Mouse (Mus musculus) G1E (cell line): Measurements from ENCODE around the gene Eng. TPM values are rescaled to one million over a fixed set of nuclear protein-coding genes. Genes with fewer than 3 reads are reported as not detected.

Experiments
- ATAC-seq: 2 replicates; pipeline ENCODE4 v1.8.0; 2016; ENCODE audit warnings: mild to moderate bottlenecking; ENCODE audit not compliant: insufficient number of reproducible peaks, poor library complexity, low FRiP score, severe bottlenecking; ENCODE audit errors: extremely low read depth
- DNase-seq: peaks from one replicate; pipeline ENCODE4 v3.0.0; 2012; ENCODE audit warnings: low spot score
- H3K27me3 ChIP-seq: 2 replicates; pipeline ENCODE4 v1.6.1; 2012; ENCODE audit warnings: mild to moderate bottlenecking, low read length, inconsistent platforms; ENCODE audit not compliant: insufficient read depth
- H3K36me3 ChIP-seq: replicated peaks from 2 replicates; pipeline ENCODE3; 2012; ENCODE audit warnings: mild to moderate bottlenecking, inconsistent platforms
- H3K4me1 ChIP-seq: 2 replicates; pipeline ENCODE4 v1.6.1; 2012; ENCODE audit warnings: low read depth, low read length, inconsistent platforms, mixed read lengths; ENCODE audit not compliant: insufficient read depth
- H3K4me3 ChIP-seq: 2 replicates; pipeline ENCODE4 v1.5.1; 2012; ENCODE audit warnings: low read depth, mild to moderate bottlenecking, inconsistent platforms, low read length, moderate library complexity, mixed read lengths
- H3K9me3 ChIP-seq: replicated peaks from 2 replicates; pipeline ENCODE4 v1.6.1; 2012; ENCODE audit warnings: inconsistent platforms
- CTCF ChIP-seq: IDR thresholded peaks from 2 replicates; pipeline ENCODE4 v1.5.1; 2012; ENCODE audit warnings: low read depth, low read length, inconsistent platforms, mixed read lengths
- GATA1 ChIP-seq: IDR thresholded peaks from 2 replicates; pipeline ENCODE4 v1.6.1; 2012; ENCODE audit warnings: borderline replicate concordance, low read length, inconsistent platforms, mixed read lengths
- GATA2 ChIP-seq: IDR thresholded peaks from 2 replicates; pipeline ENCODE4 v1.6.1; 2012; ENCODE audit warnings: low read depth, low read length, inconsistent platforms, borderline replicate concordance
- POLR2AphosphoS5 ChIP-seq: IDR thresholded peaks from 2 replicates; pipeline ENCODE4 v1.6.1; 2012; ENCODE audit warnings: low read depth, low read length, inconsistent platforms; ENCODE audit not compliant: insufficient replicate concordance
- TAL1 ChIP-seq: conservative IDR thresholded peaks from 2 replicates; pipeline ENCODE4 v1.6.1; 2012; ENCODE audit warnings: low read depth, low read length, inconsistent platforms, mixed read lengths
- polyA plus RNA-seq: library from polyadenylated mRNA; stranded (reverse); fragments of >175 nt; gene quantifications from 2 replicates; pipeline ENCODE4 v1.2.3, GENCODE M21; 2012
- total RNA-seq, 2 experiments: library from RNA; stranded (forward) in 1 of 2; stranded (reverse) in 1 of 2; fragments of 200-1000 nt in 1 of 2; fragments of >200 nt in 1 of 2; fragmentation: Nextera tagmentation in 1 of 2; gene quantifications; 2 replicates each; pipeline ENCODE4 v1.2.3; 2014 to 2017

Gene Eng
- total and polyA plus RNA-seq, 3 experiments, result 0.93 to 6.3 (median 4.4) TPM

DNA sequence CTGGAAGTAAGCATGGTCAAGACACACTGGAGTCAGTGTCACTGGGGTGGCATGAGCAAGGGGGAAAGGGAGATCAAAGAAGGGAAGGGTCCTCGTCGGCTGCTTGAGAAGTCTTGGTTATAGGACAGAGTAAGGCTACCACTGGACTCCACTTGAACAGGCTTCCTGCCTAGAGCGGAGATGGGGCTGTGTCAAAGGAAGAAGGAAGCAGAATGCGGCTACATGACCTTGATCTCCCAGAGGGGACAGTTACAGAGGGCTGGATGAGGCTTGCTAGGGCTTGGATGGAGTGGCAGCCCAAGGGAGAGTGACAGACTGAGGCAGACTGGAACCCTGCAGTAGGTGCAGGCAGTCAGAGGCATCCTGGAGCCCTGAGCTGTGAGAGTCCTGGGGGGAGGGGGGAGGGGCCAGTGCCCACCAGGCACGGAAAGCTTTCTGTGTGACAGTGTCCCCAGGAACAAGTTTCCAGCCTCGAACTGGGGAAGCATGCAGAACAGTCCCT is 5.8 kb upstream of the Eng start:
- H3K9me3 ChIP-seq, result no peaks in the 10 kb centered on the region
- no peak for DNase-seq

DNA sequence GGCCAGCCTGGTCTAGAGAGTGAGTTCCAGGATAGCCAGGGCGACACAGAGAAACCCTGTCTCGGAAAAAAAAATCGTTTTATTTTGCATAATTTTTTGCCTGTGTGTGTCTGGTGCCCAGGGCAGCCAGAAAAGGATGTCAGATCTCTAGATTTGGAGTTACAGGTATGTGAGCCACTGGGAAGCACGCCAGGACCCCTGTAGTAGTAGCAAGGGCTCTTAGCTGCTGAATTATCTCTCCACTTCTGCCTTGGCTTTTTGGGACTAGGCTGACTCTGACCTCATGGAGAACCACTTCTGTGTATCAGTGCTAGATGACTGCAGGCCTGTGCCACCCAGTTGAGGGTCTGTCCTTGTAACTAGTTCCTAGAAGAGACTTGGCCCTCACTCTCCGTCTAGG is 4.6 kb upstream of the Eng start:
- Histone ChIP-seq H3K36me3 (no peaks in the 10 kb centered on the region), H3K4me3 (no peak overlapping the region), H3K9me3 (no peaks in the 10 kb centered on the region), H3K27me3 (no peaks in the 10 kb centered on the region; the same call in 1 of the 2 replicates), H3K4me1 (peaks cover 60% of the 10 kb centered on the region)
- ATAC-seq (no peak), DNase-seq (no peak)
- TF ChIP-seq GATA1 (no peak), GATA2 (no peak), POLR2AphosphoS5 (no peak), TAL1 (no peak), CTCF (no peak)

More for the DNA sequence above, 5.8 kb upstream of the Eng start:
- no peak overlapping the region for H3K4me3 ChIP-seq
- ATAC-seq, result no peak
- no peaks in the 10 kb centered on the region for H3K36me3 ChIP-seq
- TF ChIP-seq GATA2 (no peak), CTCF (no peak), TAL1 (no peak), POLR2AphosphoS5 (no peak), GATA1 (no peak)
- H3K27me3 ChIP-seq, result peaks cover 3% of the 10 kb centered on the region; the same call in 1 of the 2 replicates
- peaks cover 53% of the 10 kb centered on the region for H3K4me1 ChIP-seq

DNA sequence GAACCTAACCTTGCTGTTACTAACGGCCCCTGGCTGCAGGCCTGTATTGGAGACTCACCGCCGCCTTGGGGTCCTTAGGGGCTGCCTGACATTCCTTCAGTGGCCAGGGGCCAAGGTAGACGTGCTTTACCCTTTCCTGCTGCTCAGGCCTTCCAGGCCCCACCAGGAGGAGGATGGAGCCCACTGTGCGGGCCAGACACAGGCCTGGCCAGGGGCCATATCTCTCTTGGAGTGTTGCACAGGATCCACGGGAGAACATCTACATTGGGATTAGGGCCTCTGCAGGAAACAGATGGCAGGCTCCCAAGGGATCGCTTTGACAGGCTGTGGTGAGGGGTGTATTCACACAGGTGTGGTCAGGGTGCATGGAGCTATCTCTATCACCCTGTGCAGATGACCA is 3.6 kb upstream of the Eng start:
- TF ChIP-seq GATA2 (no peak), GATA1 (no peak), POLR2AphosphoS5 (no peak), TAL1 (no peak), CTCF (no peak)
- Histone ChIP-seq H3K36me3 (no peaks in the 10 kb centered on the region), H3K4me3 (no peak overlapping the region), H3K4me1 (peaks cover 58% of the 10 kb centered on the region), H3K9me3 (no peaks in the 10 kb centered on the region), H3K27me3 (no peaks in the 10 kb centered on the region; the same call in 1 of the 2 replicates)
- ATAC-seq (no peak), DNase-seq (no peak)

DNA sequence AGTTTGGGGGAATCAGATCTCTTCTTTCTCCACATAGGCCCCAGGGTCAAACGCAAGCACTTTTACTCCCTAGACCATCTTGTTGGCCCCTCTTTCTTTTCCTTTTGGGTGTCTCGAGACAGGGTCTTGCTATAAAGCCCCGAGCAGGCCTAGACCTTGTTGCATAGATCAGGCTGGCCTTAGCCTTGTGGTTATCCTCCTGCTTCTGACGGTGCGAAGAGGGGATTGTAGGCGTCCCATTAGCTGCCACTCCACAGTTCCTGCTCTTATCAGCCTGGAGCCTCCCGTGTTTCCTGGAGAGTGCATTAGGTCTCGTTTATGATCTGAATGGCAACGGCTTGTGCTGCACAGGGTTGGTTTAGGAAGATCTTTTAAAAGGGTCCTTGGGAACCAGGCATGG is 2.3 kb upstream of the Eng start:
- Histone ChIP-seq H3K4me3 (no peak overlapping the region), H3K36me3 (peaks cover 2% of the 10 kb centered on the region), H3K4me1 (peaks cover 51% of the 10 kb centered on the region), H3K9me3 (no peaks in the 10 kb centered on the region), H3K27me3 (no peaks in the 10 kb centered on the region; the same call in 1 of the 2 replicates)
- TF ChIP-seq CTCF, result no peak
- ATAC-seq (no peak), DNase-seq (no peak)

DNA sequence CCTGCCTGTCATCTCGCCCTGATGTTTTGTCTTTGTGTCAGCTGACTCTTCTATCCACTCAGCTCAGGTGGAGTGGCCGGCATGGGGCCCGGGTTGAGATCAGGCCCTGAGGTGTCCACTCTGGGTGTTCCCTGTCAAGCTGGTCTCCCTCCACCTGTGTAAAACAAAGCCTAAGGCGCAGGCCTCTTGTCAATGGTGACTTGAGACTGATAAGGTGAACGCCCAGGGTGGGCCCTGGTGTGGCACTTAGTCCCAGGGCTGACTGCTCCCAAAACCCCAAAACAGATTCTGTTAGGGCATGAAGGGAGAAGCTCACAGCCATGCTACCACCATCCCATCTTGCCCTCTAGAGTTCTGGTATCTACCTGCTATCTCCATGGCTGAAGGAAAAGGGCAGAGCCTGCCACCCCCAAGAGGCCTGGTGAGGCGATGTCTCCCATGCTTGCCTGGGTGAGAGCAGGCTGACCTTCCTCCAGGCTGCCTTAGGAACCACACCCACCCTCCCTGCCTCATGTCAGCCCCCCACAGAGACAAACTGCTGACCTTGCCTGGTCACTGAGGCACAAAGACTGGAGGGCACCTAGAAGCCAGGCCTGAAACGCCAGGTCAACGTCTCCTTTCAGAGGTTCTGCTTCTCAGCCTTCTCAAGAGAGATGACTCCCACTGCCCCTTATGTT is 1.5 kb upstream of the Eng start:
- no peak for DNase-seq
- H3K4me3 ChIP-seq, result peak overlapping the region; percentile 14; the same call in 1 of the 2 replicates

DNA sequence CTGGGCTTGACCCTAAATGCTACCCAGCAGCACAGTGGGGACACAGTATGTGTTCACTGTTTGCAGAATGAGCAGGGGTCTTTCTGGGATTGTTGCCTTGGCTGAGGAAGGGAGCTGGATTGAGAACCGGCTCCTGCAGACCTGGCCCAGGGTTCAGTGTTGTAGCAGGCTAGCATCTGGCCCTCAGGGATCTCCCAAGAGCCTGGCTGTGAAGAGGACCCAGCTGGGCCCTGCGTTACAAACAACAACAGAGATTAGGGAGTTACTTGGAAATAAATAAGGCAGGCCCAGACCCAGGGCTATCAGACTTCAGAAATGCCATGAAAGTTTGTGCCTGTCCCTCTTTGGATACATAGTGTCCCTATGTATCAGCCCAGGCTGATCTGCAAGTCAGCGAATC is 748 bp upstream of the Eng start:
- H3K4me3 ChIP-seq, result no peak overlapping the region
- TF ChIP-seq POLR2AphosphoS5 (no peak), GATA2 (no peak), CTCF (no peak), TAL1 (no peak), GATA1 (no peak)
- no peaks in the 10 kb centered on the region; the same call in 1 of the 2 replicates for H3K27me3 ChIP-seq
- no peaks in the 10 kb centered on the region for H3K9me3 ChIP-seq
- DNase-seq, result no peak
- H3K36me3 ChIP-seq, result peaks cover 9% of the 10 kb centered on the region
- ATAC-seq, result no peak
- peaks cover 42% of the 10 kb centered on the region for H3K4me1 ChIP-seq

More for the DNA sequence above, 1.5 kb upstream of the Eng start:
- Histone ChIP-seq H3K27me3 (no peaks in the 10 kb centered on the region; the same call in 1 of the 2 replicates), H3K4me1 (peaks cover 46% of the 10 kb centered on the region), H3K9me3 (no peaks in the 10 kb centered on the region), H3K36me3 (peaks cover 4% of the 10 kb centered on the region)
- TF ChIP-seq GATA2, result no peak
- no peak for TF ChIP-seq TAL1
- no peak for TF ChIP-seq POLR2AphosphoS5
- TF ChIP-seq GATA1, result no peak
- TF ChIP-seq CTCF, result no peak
- no peak for ATAC-seq

DNA sequence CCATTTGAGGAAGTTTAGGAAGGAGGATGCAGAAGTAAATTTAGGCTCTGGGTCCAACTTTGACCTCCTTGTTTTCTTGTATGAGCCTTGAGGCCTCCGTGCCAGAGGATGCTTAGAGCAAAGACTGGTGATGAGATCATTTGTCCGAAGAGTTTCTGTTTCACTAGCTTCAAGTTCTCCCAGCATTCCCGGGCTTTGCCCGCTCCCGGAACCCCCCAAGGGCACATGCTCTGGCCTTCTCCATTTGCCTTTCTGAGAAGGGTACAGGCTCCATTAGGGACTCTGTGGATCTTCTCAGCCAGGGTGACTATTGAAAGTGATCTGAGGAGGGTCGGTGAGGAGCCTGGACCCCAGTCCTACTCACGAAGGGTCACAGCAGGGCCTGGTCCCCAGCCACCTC is 971 bp downstream of the Eng start:
- DNase-seq, result no peak
- Histone ChIP-seq H3K4me1 (peaks cover 34% of the 10 kb centered on the region), H3K4me3 (no peak overlapping the region)

More for the DNA sequence above, 971 bp downstream of the Eng start:
- H3K27me3 ChIP-seq, result no peaks in the 10 kb centered on the region; the same call in 1 of the 2 replicates
- ATAC-seq, result no peak
- no peak for TF ChIP-seq POLR2AphosphoS5
- peaks cover 14% of the 10 kb centered on the region for H3K36me3 ChIP-seq
- no peaks in the 10 kb centered on the region for H3K9me3 ChIP-seq
